Mouse (Mus musculus) adipocyte (in vitro differentiated cells): ENCODE results near the gene Kif1a.
"Not testable (repeated sequence)": the region's sequence is repeated elsewhere in the genome, so short reads cannot be mapped to it uniquely, and the experiment has no call there.

ENCODE experiments used
- DNase-seq: peaks from one replicate; pipeline ENCODE4 v3.0.0-alpha.2; 2016; ENCODE audit warnings: low spot score

The Kif1a gene

DNA sequence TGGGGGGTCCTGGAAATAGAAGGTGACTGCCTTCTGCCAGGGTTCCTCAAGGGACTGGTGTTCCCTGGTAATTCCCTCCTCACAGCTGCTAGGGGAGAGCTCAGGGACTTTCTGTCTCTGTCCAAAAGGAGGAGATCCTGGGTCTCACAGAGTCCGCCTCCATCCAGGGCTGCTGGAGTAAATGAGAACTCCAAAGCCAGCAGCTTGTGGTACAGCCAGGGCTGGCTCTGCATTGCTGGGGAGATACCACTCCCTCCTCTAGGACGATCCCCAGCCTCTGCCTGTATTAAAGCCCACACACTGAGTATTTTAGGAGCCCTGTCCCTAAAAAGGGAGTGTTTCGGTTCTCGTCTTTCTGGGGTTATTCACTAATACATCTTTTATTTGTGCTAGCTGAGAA is 81.1 kb downstream of the Kif1a start:
- DNase-seq = no peak

- DNase-seq = no peak
Observed at GRCm38 (mm10) chr1:93018716-93019115, 83.0 kb downstream of the Kif1a start.

DNA sequence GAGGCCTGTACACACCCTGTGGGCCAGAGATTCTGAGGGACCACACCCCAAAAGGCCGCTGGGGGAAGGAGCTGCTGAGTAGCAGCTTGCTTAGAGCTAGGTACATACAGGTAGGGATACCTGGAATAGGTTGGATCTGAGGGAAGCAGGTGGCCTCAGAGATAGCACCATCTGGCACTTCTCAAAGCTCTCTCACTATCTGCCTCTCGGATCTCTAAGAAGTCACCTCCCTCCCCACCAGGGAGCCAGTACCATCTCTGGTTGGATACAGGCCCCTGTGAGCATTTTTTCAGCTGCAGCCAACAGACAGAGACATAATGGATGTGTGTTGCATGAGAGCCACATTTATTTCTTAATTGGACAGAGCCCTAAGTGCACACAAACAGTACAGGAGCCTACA is 86.6 kb downstream of the Kif1a start:
- DNase-seq = no peak

DNA sequence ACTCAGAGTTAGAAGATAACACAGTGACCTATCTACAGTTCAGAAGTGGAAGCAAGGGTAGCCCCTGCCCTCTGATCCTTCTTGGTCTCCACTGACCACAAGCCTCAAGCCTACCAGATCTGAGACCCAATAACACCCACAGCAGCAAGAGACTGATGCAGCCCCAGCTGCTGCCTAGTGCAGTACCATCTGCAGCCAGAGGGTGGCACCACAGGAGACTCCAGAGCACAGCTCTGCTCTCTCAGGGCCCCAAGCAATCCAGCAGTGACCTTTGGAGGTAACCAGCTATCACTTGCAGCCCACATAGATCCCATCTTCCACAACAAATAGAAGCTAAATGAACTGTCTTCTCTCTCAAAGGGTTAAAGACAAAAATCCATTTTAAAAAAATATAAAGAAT is 87.3 kb downstream of the Kif1a start:
- peak; percentile 65 for DNase-seq

DNA sequence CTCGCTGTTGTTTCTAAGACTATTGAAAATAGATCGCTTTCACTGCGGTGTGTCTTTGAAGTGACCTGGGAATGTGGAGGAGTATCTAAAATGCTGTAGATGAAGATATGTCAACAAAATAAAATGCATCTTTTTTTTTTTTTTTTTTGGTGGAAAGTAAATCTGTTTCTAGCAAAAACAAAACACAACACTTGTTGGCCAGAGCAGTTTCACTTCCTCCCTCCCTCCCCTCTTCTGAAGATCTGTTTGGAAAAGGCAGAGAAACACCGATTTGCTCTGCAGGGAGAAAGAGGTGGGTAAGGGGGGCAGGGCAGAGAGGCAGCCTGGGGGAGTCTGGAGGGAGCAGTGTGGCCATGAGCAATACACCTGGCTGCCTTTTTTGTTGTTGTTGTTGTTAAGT is 88.4 kb downstream of the Kif1a start:
- no peak for DNase-seq

- DNase-seq = no peak
Observed at GRCm38 (mm10) chr1:93012103-93012585, 89.6 kb downstream of the Kif1a start.

GRCm38 (mm10) chr1:93010731-93011130 is 91.0 kb downstream of the Kif1a start:
- DNase-seq = peak; percentile 10

DNA sequence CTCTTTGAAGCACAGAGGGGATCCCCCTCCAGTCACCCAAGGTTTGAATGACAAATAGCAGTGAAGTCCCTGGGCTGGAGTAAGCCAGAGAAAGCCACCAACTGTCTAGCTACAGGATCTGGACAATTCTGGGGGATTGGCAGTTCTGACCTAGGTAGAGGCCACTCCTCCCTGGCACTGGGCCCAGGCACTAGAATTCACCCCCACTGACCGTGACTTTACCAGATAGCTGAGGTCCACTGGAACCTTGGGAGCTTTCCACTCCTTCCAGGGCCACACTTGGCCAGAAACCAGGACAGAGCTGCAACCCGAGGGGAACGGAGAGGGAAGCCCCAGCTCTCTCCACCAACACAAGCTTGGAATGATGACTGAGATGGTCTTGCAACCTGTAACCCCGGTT is 92.6 kb downstream of the Kif1a start:
- no peak for DNase-seq

- no peak for DNase-seq
Observed at GRCm38 (mm10) chr1:93006061-93006460, 95.7 kb downstream of the Kif1a start, which contains the start of gene Aqp12. Aqp12 (plus strand) TSS chr1:93006334.

DNA sequence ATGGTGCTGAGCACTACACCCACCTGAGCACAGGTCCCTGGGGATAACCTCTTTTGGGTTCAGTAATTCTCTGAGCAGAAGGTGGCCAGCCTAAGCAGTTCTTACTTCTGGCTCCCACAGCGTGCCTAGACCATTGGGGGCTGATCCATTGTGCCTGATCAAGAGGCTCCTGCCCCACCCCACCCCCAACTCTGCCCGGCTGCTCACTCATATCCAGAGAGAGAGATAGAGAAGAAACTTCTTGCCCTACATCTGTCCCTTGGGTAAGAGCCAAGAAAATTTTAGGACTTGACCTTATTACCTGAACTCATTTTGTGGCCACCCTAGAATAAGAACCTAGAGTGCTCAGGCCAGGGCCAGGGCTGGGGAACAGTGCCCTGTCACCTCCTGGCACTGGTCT is 108.9 kb downstream of the Kif1a start:
- DNase-seq = no peak

DNA sequence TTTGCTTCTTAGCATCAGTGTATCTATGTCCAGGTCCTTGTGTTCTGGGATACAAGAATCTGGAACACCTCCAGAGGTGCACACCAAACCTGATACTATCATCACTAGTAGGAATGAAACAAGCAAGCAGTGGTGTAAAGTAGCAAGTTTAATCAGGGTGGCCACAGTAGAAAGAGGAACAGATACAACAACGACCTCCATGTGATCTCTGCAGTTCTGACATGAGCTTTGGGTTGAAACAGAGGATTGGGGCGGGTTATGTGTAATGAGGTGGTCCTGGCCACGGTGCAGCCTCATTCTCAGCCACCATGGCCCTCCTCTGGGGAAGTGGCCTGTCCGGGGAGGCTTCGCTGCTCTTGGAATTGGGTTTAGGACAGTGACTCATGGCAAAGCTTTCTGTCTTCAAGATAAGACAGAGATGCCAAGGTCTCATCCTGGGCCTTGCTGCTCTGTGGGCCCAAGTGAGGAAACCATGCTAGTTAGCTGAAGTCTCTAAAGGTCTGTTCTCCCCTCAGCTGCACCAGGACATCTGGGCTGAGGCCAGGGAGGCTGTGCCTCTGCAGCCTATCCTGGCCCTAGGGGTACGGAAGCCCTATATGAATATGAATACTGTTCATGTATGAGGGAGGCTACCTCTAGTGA is 109.4 kb downstream of the Kif1a start:
- DNase-seq = no peak

DNA sequence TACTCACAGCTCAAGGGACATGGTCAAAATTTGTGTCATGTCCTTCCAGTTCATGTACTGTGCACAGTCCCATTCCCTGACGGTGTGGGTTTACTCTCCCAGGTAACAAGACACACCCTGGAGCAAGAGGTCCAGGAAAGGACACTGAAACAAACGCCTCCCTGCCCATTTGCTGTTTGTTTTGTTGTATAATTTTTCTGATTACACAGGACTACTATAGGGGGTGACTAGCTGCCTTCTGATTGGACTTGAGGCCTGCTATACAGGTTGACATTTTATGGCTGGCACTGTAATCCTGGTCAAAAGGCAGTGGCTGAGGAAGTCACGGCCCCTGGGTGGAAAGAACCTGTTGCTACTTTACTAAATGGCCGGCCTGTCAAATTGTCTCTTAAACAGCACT is 111.9 kb downstream of the Kif1a start:
- DNase-seq = no peak

GRCm38 (mm10) chr1:92988894-92989293 is 112.9 kb downstream of the Kif1a start:
- no peak for DNase-seq

DNA sequence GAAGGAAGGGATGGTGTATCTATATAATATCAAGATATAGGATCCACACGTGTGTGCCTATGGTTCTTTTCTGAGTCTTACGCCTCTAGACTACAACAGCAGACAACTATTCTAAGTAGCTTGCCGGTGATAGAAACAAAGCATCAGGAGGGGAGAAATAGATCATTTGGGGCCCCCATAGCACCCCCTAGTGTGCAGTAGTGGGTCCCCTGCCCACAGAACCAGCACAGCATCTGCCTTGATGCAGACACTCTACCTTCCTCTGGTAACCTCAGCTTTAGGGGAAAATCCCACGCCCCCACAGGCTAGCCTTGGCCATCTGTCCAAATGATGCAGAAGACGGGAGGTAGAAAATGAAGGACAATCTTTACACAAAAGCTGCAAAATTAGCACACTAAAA is 116.8 kb downstream of the Kif1a start:
- DNase-seq = no peak

GRCm38 (mm10) chr1:92982931-92983605 is 118.7 kb downstream of the Kif1a start:
- DNase-seq = no peak

GRCm38 (mm10) chr1:92981056-92981845 is 120.5 kb downstream of the Kif1a start:
- no peak for DNase-seq

GRCm38 (mm10) chr1:92979073-92979602 is 122.6 kb downstream of the Kif1a start:
- no peak for DNase-seq

DNA sequence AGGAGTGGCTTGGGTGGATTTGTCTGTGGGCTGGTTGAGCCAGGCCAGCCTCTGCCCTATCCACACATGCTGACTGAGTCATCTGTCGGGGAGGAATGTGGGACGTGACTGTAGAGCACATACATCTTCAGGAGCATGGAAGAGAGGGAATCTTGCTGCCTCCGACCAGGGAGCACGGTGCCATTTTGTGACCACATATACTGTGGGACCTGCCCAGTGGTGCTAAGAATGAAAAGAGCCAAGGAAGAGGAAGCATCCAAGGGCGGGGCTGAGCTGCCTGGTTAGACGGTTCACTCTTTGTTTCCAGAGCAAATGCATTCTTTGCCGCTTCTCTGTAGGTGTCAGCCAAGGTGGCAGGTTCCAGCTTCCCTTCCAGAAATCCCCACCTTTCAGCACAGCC is 123.1 kb downstream of the Kif1a start:
- no peak for DNase-seq

DNA sequence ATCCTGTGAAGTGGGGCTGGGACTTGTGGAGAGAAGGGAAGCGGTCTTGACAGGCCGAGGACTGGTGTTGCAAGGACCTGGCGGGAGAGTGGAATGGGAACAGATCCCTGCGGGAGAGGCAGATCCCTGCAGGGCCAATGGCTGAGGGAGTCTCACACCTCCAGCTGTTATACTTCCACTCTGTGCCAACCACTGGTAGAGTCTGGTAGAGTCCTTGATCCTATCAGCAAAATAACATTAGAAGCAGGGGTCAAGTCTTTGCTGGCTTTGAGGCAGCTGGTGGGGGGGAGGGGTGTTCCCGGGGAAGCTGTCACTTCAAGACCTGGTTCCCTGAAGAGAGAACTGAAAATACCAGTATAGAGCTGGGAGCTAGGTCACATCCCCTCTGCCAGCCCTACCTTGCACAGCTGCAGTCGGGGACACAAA is 125.6 kb downstream of the Kif1a start:
- DNase-seq = no peak

DNA sequence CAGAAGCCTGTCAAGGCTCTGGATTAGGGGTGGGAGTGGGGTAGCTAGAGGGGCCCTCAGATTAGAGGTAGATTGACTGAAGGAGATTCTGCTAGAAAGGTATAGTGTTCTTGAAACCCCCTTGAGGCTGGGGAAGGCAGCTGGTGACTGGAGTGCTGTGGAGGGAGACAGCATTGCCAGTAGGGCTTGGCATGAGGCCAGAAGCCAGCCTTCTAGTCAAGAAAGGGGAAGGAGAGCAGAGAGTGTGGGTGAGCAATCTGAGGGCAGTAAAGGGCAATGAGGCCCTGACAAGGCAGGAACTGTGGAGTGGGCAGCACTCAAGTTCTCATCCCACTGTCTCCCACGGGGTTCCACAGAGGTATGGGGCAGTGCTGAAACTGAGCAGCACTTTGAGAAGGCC is 128.9 kb downstream of the Kif1a start:
- DNase-seq = peak; percentile 58

DNA sequence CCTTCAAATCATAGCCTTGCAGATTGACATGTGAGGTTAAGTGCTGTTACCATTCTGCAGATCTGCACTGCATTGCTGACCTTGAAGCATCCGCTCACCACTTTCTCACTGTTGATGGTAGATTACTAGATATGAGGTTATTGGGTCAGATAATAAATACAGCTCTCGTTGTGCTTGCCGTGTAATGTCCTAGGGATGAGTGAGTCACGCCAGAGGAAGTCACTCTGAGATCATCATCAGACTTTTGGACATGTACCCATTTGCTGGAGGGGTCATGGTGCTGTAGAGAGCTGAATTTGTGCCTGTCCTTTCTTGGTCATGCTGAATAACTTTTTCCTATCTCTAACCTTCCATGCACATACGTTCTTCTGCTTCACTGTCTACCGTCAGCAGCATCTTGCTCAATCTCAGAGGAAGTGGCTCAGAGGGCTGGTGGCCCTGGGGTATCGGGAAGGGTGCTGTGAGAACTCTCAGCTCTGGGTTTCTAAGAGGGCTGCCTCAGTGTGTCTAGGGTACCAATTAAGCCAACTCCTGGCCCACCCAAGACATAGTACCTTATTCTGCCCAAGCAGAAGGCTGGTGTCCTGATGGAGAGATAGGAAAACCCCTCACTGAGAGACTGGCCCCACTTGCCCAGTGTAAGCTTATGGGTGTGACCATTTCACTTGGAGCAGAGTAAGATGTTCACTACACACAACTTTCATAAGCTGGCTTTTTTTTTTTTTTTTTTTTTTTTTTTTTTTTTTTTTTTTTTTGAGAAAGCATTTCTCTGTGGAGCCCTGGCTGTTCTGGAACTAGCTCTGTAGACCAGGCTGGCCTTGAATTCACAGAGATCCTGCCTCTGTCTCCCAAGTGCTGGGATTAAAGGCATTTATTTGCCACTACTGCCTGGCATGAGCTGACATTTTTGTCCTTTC is 129.6 kb downstream of the Kif1a start:
- no peak for DNase-seq

- not testable (repeated sequence) for DNase-seq
Observed at GRCm38 (mm10) chr1:92970791-92971190, 131.0 kb downstream of the Kif1a start.
